Mouse (Mus musculus): ENCODE data around the gene Atxn2l. TPM values are rescaled to one million over a fixed set of nuclear protein-coding genes. Genes with fewer than 3 reads are reported as not detected.

The Atxn2l gene
- polyA plus RNA-seq, 1 experiment: 70.6 TPM

DNA sequence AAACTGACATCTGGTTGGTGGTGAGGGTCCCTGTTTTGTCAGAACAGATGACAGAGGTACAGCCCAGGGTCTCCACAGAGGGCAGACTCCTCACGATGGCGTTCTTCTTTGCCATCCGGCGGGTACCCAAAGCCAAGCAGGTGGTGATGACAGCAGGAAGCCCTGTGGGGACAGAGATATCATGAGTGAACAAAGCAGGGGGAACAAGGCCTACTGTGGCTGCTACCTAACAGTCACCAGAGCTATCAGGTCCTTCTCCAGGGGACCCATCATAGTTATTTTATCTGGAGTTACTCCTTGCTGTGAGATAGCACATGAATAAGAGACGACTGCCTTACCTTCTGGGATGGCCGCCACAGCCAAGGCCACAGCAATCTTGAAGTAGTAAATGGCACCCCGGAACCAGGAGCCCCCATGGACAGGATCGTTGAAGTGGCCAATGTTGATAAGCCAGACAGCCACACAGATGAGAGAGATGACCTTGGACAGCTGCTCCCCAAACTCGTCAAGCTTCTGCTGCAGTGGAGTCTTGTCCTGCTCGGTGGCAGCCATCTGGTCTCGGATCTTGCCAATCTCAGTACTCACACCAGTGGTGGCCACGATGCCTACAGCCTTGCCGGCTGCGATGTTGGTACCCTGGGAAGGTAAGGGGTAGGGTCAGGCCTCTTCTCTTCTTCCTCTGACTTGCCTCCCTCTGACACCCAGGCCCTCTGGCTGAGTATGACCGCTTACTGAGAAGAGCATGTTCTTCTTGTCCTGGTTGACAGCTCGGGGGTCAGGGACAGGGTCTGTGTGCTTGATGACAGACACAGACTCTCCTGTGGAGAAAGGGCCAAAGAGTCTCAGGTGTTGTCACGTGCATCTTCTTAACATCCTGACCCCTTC lies 46.6 kb downstream of the Atxn2l start:
- TF ChIP-seq CTCF (conservative IDR thresholded peaks at IDR 0.05; ENCODE audit: insufficient read depth, insufficient read length, low read depth, low read length) (no peak), POLR2A (IDR thresholded peaks at IDR 0.05; ENCODE audit: low read depth, low read length) (no peak)
- WGBS: 90% methylated on average over 17 of the region's 17 CpGs
- no peaks in the 10 kb centered on the region for H3K27me3 ChIP-seq (replicated peaks; ENCODE audit: control insufficient read depth, insufficient read depth, low read length)
- no peak for DNase-seq
- no peaks in the 10 kb centered on the region for H3K36me3 ChIP-seq (ENCODE audit: control insufficient read depth, insufficient read depth, low read length)
- H3K4me3 ChIP-seq (ENCODE audit: insufficient read depth, low read depth, low read length): no peak overlapping the region
- no peaks in the 10 kb centered on the region for H3K4me1 ChIP-seq (ENCODE audit: control insufficient read depth, insufficient read depth, low read length)
- H3K27ac ChIP-seq (ENCODE audit: insufficient read depth, low read depth, low read length): no peak overlapping the region

GRCm38 (mm10) chr7:126455242-126455641 lies 48.0 kb downstream of the Atxn2l start:
- no peaks in the 10 kb centered on the region for H3K4me1 ChIP-seq (ENCODE audit: control insufficient read depth, insufficient read depth, low read length)
- no peak overlapping the region for H3K27ac ChIP-seq (ENCODE audit: insufficient read depth, low read depth, low read length)
- no peaks in the 10 kb centered on the region for H3K36me3 ChIP-seq (ENCODE audit: control insufficient read depth, insufficient read depth, low read length)
- no peak for DNase-seq
- no peaks in the 10 kb centered on the region for H3K27me3 ChIP-seq (replicated peaks; ENCODE audit: control insufficient read depth, insufficient read depth, low read length)
- WGBS: 63% methylated on average over 2 of the region's 2 CpGs
- no peak for TF ChIP-seq CTCF (conservative IDR thresholded peaks at IDR 0.05; ENCODE audit: insufficient read depth, insufficient read length, low read depth, low read length)
- no peak for TF ChIP-seq POLR2A (IDR thresholded peaks at IDR 0.05; ENCODE audit: low read depth, low read length)
- H3K4me3 ChIP-seq (ENCODE audit: insufficient read depth, low read depth, low read length): no peak overlapping the region

DNA sequence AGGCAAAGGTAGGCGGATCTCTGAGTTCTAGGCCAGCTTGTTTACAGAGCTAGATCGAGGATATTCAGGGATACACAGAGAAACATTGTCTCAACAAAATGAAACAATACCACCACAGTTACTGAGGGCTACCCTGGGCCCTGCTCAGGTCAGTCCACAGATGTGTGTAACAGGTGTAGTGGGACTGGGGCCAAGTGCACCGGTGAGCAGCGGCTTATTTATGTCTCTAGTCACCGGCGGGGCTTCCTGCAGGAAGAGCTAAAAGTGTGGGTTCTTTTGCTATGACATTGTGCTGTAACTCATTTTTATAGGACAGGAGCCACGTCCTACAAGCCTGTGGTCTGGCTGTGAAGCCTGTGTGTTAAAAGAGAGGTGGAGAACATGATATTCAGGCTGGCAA lies 49.4 kb downstream of the Atxn2l start:
- H3K4me3 ChIP-seq (ENCODE audit: insufficient read depth, low read depth, low read length): no peak overlapping the region
- no peaks in the 10 kb centered on the region for H3K36me3 ChIP-seq (ENCODE audit: control insufficient read depth, insufficient read depth, low read length)
- DNase-seq: no peak
- H3K4me1 ChIP-seq (ENCODE audit: control insufficient read depth, insufficient read depth, low read length): no peaks in the 10 kb centered on the region
- TF ChIP-seq POLR2A (IDR thresholded peaks at IDR 0.05; ENCODE audit: low read depth, low read length) (no peak), CTCF (conservative IDR thresholded peaks at IDR 0.05; ENCODE audit: insufficient read depth, insufficient read length, low read depth, low read length) (no peak)
- H3K27ac ChIP-seq (ENCODE audit: insufficient read depth, low read depth, low read length): no peak overlapping the region
- WGBS: 30% methylated on average over 7 of the region's 7 CpGs
- no peaks in the 10 kb centered on the region for H3K27me3 ChIP-seq (replicated peaks; ENCODE audit: control insufficient read depth, insufficient read depth, low read length)

GRCm38 (mm10) chr7:126452244-126452643 lies 51.0 kb downstream of the Atxn2l start:
- Histone ChIP-seq H3K4me1 (ENCODE audit: control insufficient read depth, insufficient read depth, low read length) (no peaks in the 10 kb centered on the region), H3K36me3 (ENCODE audit: control insufficient read depth, insufficient read depth, low read length) (no peaks in the 10 kb centered on the region), H3K27me3 (replicated peaks; ENCODE audit: control insufficient read depth, insufficient read depth, low read length) (no peaks in the 10 kb centered on the region), H3K4me3 (ENCODE audit: insufficient read depth, low read depth, low read length) (no peak overlapping the region), H3K27ac (ENCODE audit: insufficient read depth, low read depth, low read length) (no peak overlapping the region)
- WGBS: 93% methylated on average over 3 of the region's 3 CpGs
- TF ChIP-seq POLR2A (IDR thresholded peaks at IDR 0.05; ENCODE audit: low read depth, low read length): no peak
- no peak for TF ChIP-seq CTCF (conservative IDR thresholded peaks at IDR 0.05; ENCODE audit: insufficient read depth, insufficient read length, low read depth, low read length)
- no peak for DNase-seq

DNA sequence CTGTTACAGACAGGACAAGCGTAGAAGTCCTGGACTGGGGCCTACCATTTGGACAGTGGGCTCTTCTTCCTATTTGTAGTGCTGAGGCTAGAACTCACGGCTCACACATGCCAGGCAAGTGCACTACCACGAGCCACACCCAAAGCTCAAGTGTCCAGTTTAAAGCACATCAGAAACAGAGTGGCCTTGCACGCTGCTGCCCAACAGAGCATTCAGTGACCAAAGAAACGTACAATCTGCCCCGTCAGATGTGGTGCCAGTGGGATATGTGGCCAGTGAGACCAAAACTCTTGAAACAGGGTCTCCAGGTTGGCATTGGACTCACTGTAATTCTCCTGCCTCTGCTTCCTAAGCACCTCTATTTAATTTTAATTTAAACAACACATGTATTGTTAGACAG lies 52.6 kb downstream of the Atxn2l start:
- no peak for TF ChIP-seq POLR2A (IDR thresholded peaks at IDR 0.05; ENCODE audit: low read depth, low read length)
- TF ChIP-seq CTCF (conservative IDR thresholded peaks at IDR 0.05; ENCODE audit: insufficient read depth, insufficient read length, low read depth, low read length): no peak
- H3K27me3 ChIP-seq (replicated peaks; ENCODE audit: control insufficient read depth, insufficient read depth, low read length): no peaks in the 10 kb centered on the region
- WGBS: 87% methylated on average over 6 of the region's 6 CpGs

GRCm38 (mm10) chr7:126449991-126450390 lies 53.2 kb downstream of the Atxn2l start:
- TF ChIP-seq CTCF (conservative IDR thresholded peaks at IDR 0.05; ENCODE audit: insufficient read depth, insufficient read length, low read depth, low read length): no peak
- TF ChIP-seq POLR2A (IDR thresholded peaks at IDR 0.05; ENCODE audit: low read depth, low read length): no peak
- Histone ChIP-seq H3K27ac (ENCODE audit: insufficient read depth, low read depth, low read length) (no peak overlapping the region), H3K27me3 (replicated peaks; ENCODE audit: control insufficient read depth, insufficient read depth, low read length) (no peaks in the 10 kb centered on the region), H3K4me1 (ENCODE audit: control insufficient read depth, insufficient read depth, low read length) (no peaks in the 10 kb centered on the region), H3K36me3 (ENCODE audit: control insufficient read depth, insufficient read depth, low read length) (peaks cover 2% of the 10 kb centered on the region), H3K4me3 (ENCODE audit: insufficient read depth, low read depth, low read length) (no peak overlapping the region)
- WGBS: 89% methylated on average over 18 of the region's 18 CpGs
- no peak for DNase-seq

More for the DNA sequence above, 52.6 kb downstream of the Atxn2l start:
- no peak for DNase-seq
- Histone ChIP-seq H3K36me3 (ENCODE audit: control insufficient read depth, insufficient read depth, low read length) (no peaks in the 10 kb centered on the region; the same call in 1 of the 2 replicates), H3K4me1 (ENCODE audit: control insufficient read depth, insufficient read depth, low read length) (no peaks in the 10 kb centered on the region), H3K27ac (ENCODE audit: insufficient read depth, low read depth, low read length) (no peak overlapping the region), H3K4me3 (ENCODE audit: insufficient read depth, low read depth, low read length) (no peak overlapping the region)

- peaks cover 5% of the 10 kb centered on the region for H3K36me3 ChIP-seq (ENCODE audit: control insufficient read depth, insufficient read depth, low read length)
- DNase-seq: no peak
- no peak for TF ChIP-seq CTCF (conservative IDR thresholded peaks at IDR 0.05; ENCODE audit: insufficient read depth, insufficient read length, low read depth, low read length)
- no peak for TF ChIP-seq POLR2A (IDR thresholded peaks at IDR 0.05; ENCODE audit: low read depth, low read length)
- 84% methylated on average over 19 of the region's 19 CpGs for WGBS
- no peaks in the 10 kb centered on the region for H3K4me1 ChIP-seq (ENCODE audit: control insufficient read depth, insufficient read depth, low read length)
- no peak overlapping the region for H3K4me3 ChIP-seq (ENCODE audit: insufficient read depth, low read depth, low read length)
- H3K27ac ChIP-seq (ENCODE audit: insufficient read depth, low read depth, low read length): no peak overlapping the region
- no peaks in the 10 kb centered on the region for H3K27me3 ChIP-seq (replicated peaks; ENCODE audit: control insufficient read depth, insufficient read depth, low read length)
These were observed 54.8 kb downstream of the Atxn2l start for GRCm38 (mm10) chr7:126448481-126448880.

Data from kidney, adult 2 months (tissue).